Mouse (Mus musculus) CH12.LX (cell line): ENCODE measurements around the gene Bst2. TPM values are rescaled to one million over a fixed set of nuclear protein-coding genes. Genes with fewer than 3 reads are reported as not detected.
"Not testable (repeated sequence)": the region's sequence is repeated elsewhere in the genome, so short reads cannot be mapped to it uniquely, and the experiment has no call there.

ENCODE experiments used
- DNase-seq: peaks from one replicate; pipeline ENCODE4 v3.0.0-alpha.2; 2013; ENCODE audit errors: extremely low read depth
- H3K27ac ChIP-seq: 2 replicates; pipeline ENCODE4 v1.5.1; 2012; ENCODE audit warnings: low read depth, mild to moderate bottlenecking, control low read depth, moderate library complexity; ENCODE audit not compliant: insufficient read depth
- H3K27me3 ChIP-seq: replicated peaks from 2 replicates; pipeline ENCODE3; 2012; ENCODE audit warnings: inconsistent platforms
- H3K36me3 ChIP-seq, 2 experiments: replicated peaks in 1 of 2; 2 replicates each; pipeline versions ENCODE3 to v1.6.1; 2012; ENCODE audit warnings: inconsistent platforms in 1 of 2, low read length in 1 of 2, mild to moderate bottlenecking in 1 of 2, mixed read lengths in 1 of 2, moderate library complexity in 1 of 2; ENCODE audit not compliant: control insufficient read depth in 1 of 2, insufficient read depth in 1 of 2
- H3K4me1 ChIP-seq, 2 experiments: 2 replicates each; pipeline ENCODE4 v1.6.1; 2012; ENCODE audit warnings: inconsistent platforms in 1 of 2, moderate library complexity in 1 of 2; ENCODE audit not compliant: insufficient read depth in 2 of 2, control insufficient read depth in 1 of 2
- H3K4me2 ChIP-seq: 2 replicates; pipeline ENCODE4 v1.6.1; 2012; ENCODE audit warnings: low read depth, mild to moderate bottlenecking, control low read depth; ENCODE audit not compliant: poor library complexity, insufficient read depth, severe bottlenecking
- H3K4me3 ChIP-seq, 3 experiments: fragments of 150-350 bp in 1 of 3; sonication (generic) in 1 of 3; replicated peaks in 1 of 3; 2 replicates each; pipeline versions ENCODE3 to v1.5.1; 2011 to 2012; ENCODE audit warnings: low read depth in 2 of 3, low read length in 2 of 3, mild to moderate bottlenecking in 2 of 3, moderate library complexity in 2 of 3, control low read depth in 1 of 3, improper control_type of control experiment in 1 of 3, inconsistent platforms in 1 of 3, mixed read lengths in 1 of 3; ENCODE audit not compliant: poor library complexity in 1 of 3
- H3K79me2 ChIP-seq: replicated peaks from 2 replicates; pipeline ENCODE4 v1.6.1; 2012; ENCODE audit warnings: mild to moderate bottlenecking, moderate library complexity; ENCODE audit not compliant: control insufficient read depth, poor library complexity, insufficient read depth, severe bottlenecking; ENCODE audit errors: extremely low read depth
- H3K9ac ChIP-seq: 2 replicates; pipeline ENCODE4 v1.6.1; 2012; ENCODE audit warnings: low read depth, mild to moderate bottlenecking, control low read depth, moderate library complexity; ENCODE audit not compliant: insufficient read depth
- H3K9me3 ChIP-seq: replicated peaks from 2 replicates; pipeline ENCODE3; 2012; ENCODE audit warnings: low read length, inconsistent platforms, mixed read lengths
- CHD1 ChIP-seq: IDR thresholded peaks from 2 replicates; pipeline ENCODE4 v1.6.1; 2012; ENCODE audit warnings: low read depth, low read length, improper control_type of control experiment, inconsistent platforms
- CHD2 ChIP-seq: IDR thresholded peaks from 2 replicates; pipeline ENCODE4 v1.6.1; 2011; ENCODE audit warnings: low read length, improper control_type of control experiment
- CTCF ChIP-seq, 2 experiments: IDR thresholded peaks in 1 of 2; conservative IDR thresholded peaks in 1 of 2; 2 replicates each; pipeline ENCODE4 v1.5.1; 2011 to 2012; ENCODE audit warnings: low read depth in 2 of 2, low read length in 2 of 2, improper control_type of control experiment in 1 of 2, inconsistent platforms in 1 of 2, mild to moderate bottlenecking in 1 of 2, moderate library complexity in 1 of 2
- E2F4 ChIP-seq: IDR thresholded peaks from 2 replicates; pipeline ENCODE4 v1.6.1; 2011; ENCODE audit warnings: low read depth, low read length, improper control_type of control experiment; ENCODE audit not compliant: insufficient replicate concordance
- EP300 ChIP-seq: IDR thresholded peaks from 2 replicates; pipeline ENCODE4 v1.6.1; 2011; ENCODE audit warnings: low read length, improper control_type of control experiment
- HCFC1 ChIP-seq: IDR thresholded peaks from 2 replicates; pipeline ENCODE4 v1.6.1; 2012; ENCODE audit warnings: low read depth, mild to moderate bottlenecking, inconsistent platforms, low read length, improper control_type of control experiment
- IRF4 ChIP-seq: IDR thresholded peaks from 2 replicates; pipeline ENCODE4 v1.6.1; 2014; ENCODE audit warnings: low read depth, mild to moderate bottlenecking, inconsistent platforms, low read length, improper control_type of control experiment
- JUND ChIP-seq: conservative IDR thresholded peaks from 2 replicates; pipeline ENCODE4 v1.6.1; 2011; ENCODE audit warnings: low read depth, low read length, improper control_type of control experiment
- MAX ChIP-seq: IDR thresholded peaks from 2 replicates; pipeline ENCODE4 v1.6.1; 2011; ENCODE audit warnings: low read length, improper control_type of control experiment
- MYC ChIP-seq: IDR thresholded peaks from 2 replicates; pipeline ENCODE4 v1.6.1; 2011; ENCODE audit warnings: low read depth, mild to moderate bottlenecking, improper control_type of control experiment, low read length
- NELFE ChIP-seq: IDR thresholded peaks from 2 replicates; pipeline ENCODE4 v1.6.1; 2011; ENCODE audit warnings: low read depth, low read length, improper control_type of control experiment
- PAX5 ChIP-seq: IDR thresholded peaks from 2 replicates; pipeline ENCODE4 v1.6.1; 2012; ENCODE audit warnings: low read length, inconsistent platforms, mixed read lengths
- POLR2A ChIP-seq: IDR thresholded peaks from 2 replicates; pipeline ENCODE4 v1.6.1; 2011; ENCODE audit warnings: low read depth, mild to moderate bottlenecking, improper control_type of control experiment, low read length
- RAD21 ChIP-seq: IDR thresholded peaks from 2 replicates; pipeline ENCODE4 v1.6.1; 2011; ENCODE audit warnings: low read depth, mild to moderate bottlenecking, low read length, improper control_type of control experiment, moderate library complexity
- SIN3A ChIP-seq: IDR thresholded peaks from 2 replicates; pipeline ENCODE4 v1.6.1; 2012; ENCODE audit warnings: low read length, improper control_type of control experiment, inconsistent platforms
- SMC3 ChIP-seq: IDR thresholded peaks from 2 replicates; pipeline ENCODE4 v1.6.1; 2011; ENCODE audit warnings: low read depth, low read length, improper control_type of control experiment
- TCF12 ChIP-seq: IDR thresholded peaks from 2 replicates; pipeline ENCODE4 v1.6.1; 2014; ENCODE audit warnings: low read depth, mild to moderate bottlenecking, inconsistent platforms, low read length, improper control_type of control experiment
- UBTF ChIP-seq: IDR thresholded peaks from 2 replicates; pipeline ENCODE4 v1.6.1; 2012; ENCODE audit warnings: low read depth, mild to moderate bottlenecking, inconsistent platforms, low read length, improper control_type of control experiment, moderate library complexity
- ZNF384 ChIP-seq: IDR thresholded peaks from 2 replicates; pipeline ENCODE4 v1.6.1; 2012; ENCODE audit warnings: low read depth, low read length, improper control_type of control experiment, inconsistent platforms
- dilution Hi-C: fragments of 300-500 bp; cut with MboI; formaldehyde crosslinking; loops from 2 replicates; pipeline ENCODE4 v1.14.3; 2020; ENCODE audit warnings: low sequenced_read_pairs; ENCODE audit not compliant: extremely low pct_unique_long_range_greater_than_20kb, extremely low pct_ligation_motif_present
- in situ Hi-C: fragments of 300-500 bp; cut with MboI; formaldehyde crosslinking; loops from 3 replicates; pipeline ENCODE4 v1.14.3; 2019; ENCODE audit warnings: low sequenced_read_pairs, low pct_ligation_motif_present, low pct_unique_long_range_greater_than_20kb, mixed read lengths
- polyA plus RNA-seq: library from polyadenylated mRNA; unstranded; fragments of >175 nt; gene quantifications from 2 replicates; pipeline ENCODE4 v1.2.1, GENCODE M21; 2012; ENCODE audit warnings: low read depth; ENCODE audit not compliant: insufficient read length
- total RNA-seq, 2 experiments: library from RNA; depleted of rRNA; stranded (reverse); fragments of 300-350 nt in 1 of 2; fragments of >200 nt in 1 of 2; gene quantifications; 2 replicates each; pipeline ENCODE4 v1.2.3; 2012 to 2014

The Bst2 gene
- total and polyA plus RNA-seq, 3 experiments, result 214 to 424 (median 304) TPM

GRCm38 (mm10) chr8:71534263-71534810, 2.9 kb downstream of the Bst2 start:
- TF ChIP-seq ZNF384 (no peak), POLR2A (no peak), UBTF (no peak), CTCF (conservative IDR thresholded peaks at IDR 0.05 in 1 of 2, IDR thresholded peaks at IDR 0.05 in 1 of 2; ENCODE audit: low read depth in 2 of 2, low read length in 2 of 2) (peak in 1 of 2 experiments; percentile 45; a peak in 2 of 4 replicates), CHD2 (0 out of 2 replicates have a peak, but pooled peaks have one; percentile 29), PAX5 (no peak)
- TF ChIP-seq, all 38 proteins: peak for 2
- H3K4me2 ChIP-seq, result no peak overlapping the region
- H3K9me3 ChIP-seq, result no peaks in the 10 kb centered on the region
- no peak overlapping the region for H3K27ac ChIP-seq
- in situ Hi-C loops, result no loop called here
- peaks cover 19 to 71% of the 10 kb centered on the region in 2 experiments for H3K4me1 ChIP-seq
- dilution Hi-C loops, result no loop called here
- H3K9ac ChIP-seq, result no peak overlapping the region
- no peak overlapping the region for H3K4me3 ChIP-seq
- H3K36me3 ChIP-seq, result peaks cover 5 to 15% of the 10 kb centered on the region in 2 experiments
- H3K79me2 ChIP-seq, result peaks cover 11% of the 10 kb centered on the region; the same call in 1 of the 2 replicates
- no peak for DNase-seq
- no peaks in the 10 kb centered on the region for H3K27me3 ChIP-seq

- dilution Hi-C loops, H3K9me3 ChIP-seq, H3K4me3 ChIP-seq, H3K27me3 ChIP-seq, in situ Hi-C loops, H3K4me2 ChIP-seq, H3K79me2 ChIP-seq: not testable (repeated sequence)
- Histone ChIP-seq H3K27ac (peak overlapping the region; percentile 90), H3K9ac (peak overlapping the region; percentile 23; the same call in 1 of the 2 replicates), H3K4me1 (peaks cover 38 to 82% of the 10 kb centered on the region in 2 experiments), H3K36me3 (peaks cover 5 to 15% of the 10 kb centered on the region in 2 experiments)
- TF ChIP-seq MYC (peak; percentile 39; the same call in 1 of the 2 replicates), EP300 (peak; percentile 48; the same call in 1 of the 2 replicates), IRF4 (peak; percentile 38), POLR2A (peak; percentile 53; the same call in 1 of the 2 replicates), JUND (0 out of 2 replicates have a peak, but pooled peaks have one; percentile 16), MAX (peak; percentile 80), SMC3 (peak; percentile 33; the same call in 1 of the 2 replicates), TCF12 (peak; percentile 32; the same call in 1 of the 2 replicates), CHD1 (peak; percentile 93; the same call in 1 of the 2 replicates), HCFC1 (peak; percentile 27; the same call in 1 of the 2 replicates), CTCF (conservative IDR thresholded peaks at IDR 0.05 in 1 of 2, IDR thresholded peaks at IDR 0.05 in 1 of 2; ENCODE audit: low read depth in 2 of 2, low read length in 2 of 2) (peak; percentile 34 to 73; a peak in 3 of 4 replicates), E2F4 (0 out of 2 replicates have a peak, but pooled peaks have one; percentile 9), SIN3A (peak; percentile 35; the same call in 1 of the 2 replicates), NELFE (peak; percentile 36), RAD21 (peak; percentile 3)
- DNase-seq, result peak; percentile 84
Observed at GRCm38 (mm10) chr8:71530735-71531467, 6.4 kb downstream of the Bst2 start.
